Comparison of ENCODE assay signal across 16 mouse cellular contexts in genomic region chr17:56016793-56017785, GRCm38 (mm10). TPM values are rescaled to one million over a fixed set of nuclear protein-coding genes. Genes with fewer than 3 reads are reported as not detected.
A peak's percentile ranks its signal among the peaks of the same experiment; 100 is the strongest.
DNase-seq lines count a peak whose midpoint lies in the region; ATAC-seq and TF ChIP-seq lines count a peak whose summit lies in the region.
"Had no signal": no experiment of that assay in that cellular context is flagged by ENCODE, and none has a peak within 500 bp of the region (broad histone marks: within the 10 kb centered on the region; RNA-seq: fewer than 3 reads in every experiment).

No protein-coding gene starts in this region.

- H3K9ac ChIP-seq in forebrain, embryonic 15.5 days (replicated peaks) = no peak overlapping the region
- no peak overlapping the region for H3K9ac ChIP-seq in forebrain, embryonic 11.5 days (ENCODE audit: low read length)
- H3K9ac ChIP-seq in midbrain, embryonic 12.5 days (replicated peaks) = no peak overlapping the region
- H3K9ac ChIP-seq in midbrain, embryonic 14.5 days (replicated peaks; ENCODE audit: low read length) = no peak overlapping the region
- H3K9ac ChIP-seq: embryonic facial prominence, embryonic 12.5 days; liver, embryonic 13.5 days had no signal

- no peak overlapping the region for H3ac ChIP-seq in myocyte (ENCODE audit: control insufficient read depth, insufficient read length)

- H3K79me2 ChIP-seq in myocyte (ENCODE audit: control insufficient read depth, insufficient read depth) = peaks cover 18% of the 10 kb centered on the region

- peaks cover 5% of the 10 kb centered on the region; the same call in 1 of the 2 replicates for H3K4me1 ChIP-seq in forebrain, embryonic 15.5 days
- no peaks in the 10 kb centered on the region for H3K4me1 ChIP-seq in forebrain, embryonic 11.5 days (replicated peaks; ENCODE audit: control insufficient read depth, insufficient read depth, low read length)
- peaks cover 1% of the 10 kb centered on the region for H3K4me1 ChIP-seq in midbrain, embryonic 12.5 days
- H3K4me1 ChIP-seq in midbrain, embryonic 14.5 days (ENCODE audit: control insufficient read depth, insufficient read depth, low read length) = no peaks in the 10 kb centered on the region
- H3K4me1 ChIP-seq: embryonic facial prominence, embryonic 12.5 days had no signal

- no peaks in the 10 kb centered on the region for H3K9me3 ChIP-seq in forebrain, embryonic 15.5 days
- no peaks in the 10 kb centered on the region for H3K9me3 ChIP-seq in forebrain, embryonic 11.5 days (ENCODE audit: control insufficient read depth, low read length)
- no peaks in the 10 kb centered on the region for H3K9me3 ChIP-seq in midbrain, embryonic 12.5 days
- H3K9me3 ChIP-seq in midbrain, embryonic 14.5 days (ENCODE audit: control insufficient read depth, low read length) = no peaks in the 10 kb centered on the region
- H3K9me3 ChIP-seq: embryonic facial prominence, embryonic 12.5 days; liver, embryonic 13.5 days had no signal

- H3K4me2 ChIP-seq in forebrain, embryonic 15.5 days (replicated peaks) = no peak overlapping the region
- H3K4me2 ChIP-seq in forebrain, embryonic 11.5 days (ENCODE audit: low read depth, low read length, severe bottlenecking) = no peak overlapping the region
- no peak overlapping the region for H3K4me2 ChIP-seq in midbrain, embryonic 12.5 days (replicated peaks)
- H3K4me2 ChIP-seq in midbrain, embryonic 14.5 days (ENCODE audit: low read length) = no peak overlapping the region
- no peak overlapping the region for H3K4me2 ChIP-seq in myocyte (ENCODE audit: low read depth)
- H3K4me2 ChIP-seq: embryonic facial prominence, embryonic 12.5 days; liver, embryonic 13.5 days had no signal

- peaks cover 65% of the 10 kb centered on the region for H3K36me3 ChIP-seq in forebrain, embryonic 15.5 days
- H3K36me3 ChIP-seq in forebrain, embryonic 11.5 days (ENCODE audit: control insufficient read depth, insufficient read depth, low read length) = peaks cover 25% of the 10 kb centered on the region
- peaks cover 76% of the 10 kb centered on the region for H3K36me3 ChIP-seq in midbrain, embryonic 12.5 days
- peaks cover 72% of the 10 kb centered on the region for H3K36me3 ChIP-seq in midbrain, embryonic 14.5 days (ENCODE audit: control insufficient read depth, insufficient read depth, low read length)
- peaks cover 20% of the 10 kb centered on the region for H3K36me3 ChIP-seq in myocyte (ENCODE audit: control insufficient read depth, insufficient read depth)

- H3K27ac ChIP-seq in forebrain, embryonic 15.5 days (replicated peaks) = 0 out of 2 replicates have a peak overlapping the region, but pooled peaks have one; percentile 16
- no peak overlapping the region for H3K27ac ChIP-seq in forebrain, embryonic 11.5 days (ENCODE audit: low read depth, low read length)
- H3K27ac ChIP-seq in midbrain, embryonic 12.5 days (replicated peaks) = 0 out of 2 replicates have a peak overlapping the region, but pooled peaks have one; percentile 46
- H3K27ac ChIP-seq in midbrain, embryonic 14.5 days (replicated peaks; ENCODE audit: low read depth, low read length) = no peak overlapping the region
- H3K27ac ChIP-seq: embryonic facial prominence, embryonic 12.5 days; liver, embryonic 13.5 days had no signal

- no peak overlapping the region for H3K4me3 ChIP-seq in forebrain, embryonic 15.5 days
- no peak overlapping the region for H3K4me3 ChIP-seq in forebrain, embryonic 11.5 days (ENCODE audit: low read depth, low read length)
- no peak overlapping the region for H3K4me3 ChIP-seq in midbrain, embryonic 12.5 days
- H3K4me3 ChIP-seq in midbrain, embryonic 14.5 days (replicated peaks; ENCODE audit: low read depth, low read length) = no peak overlapping the region
- no peak overlapping the region for H3K4me3 ChIP-seq in myocyte
- H3K4me3 ChIP-seq: embryonic facial prominence, embryonic 12.5 days; liver, embryonic 13.5 days had no signal

- DNase-seq in forebrain, embryonic 11.5 days (ENCODE audit: low spot score) = no peak
- no peak for DNase-seq in midbrain, embryonic 14.5 days
- DNase-seq in cerebellum, postnatal 14 days = peak; percentile 57 to 60
- DNase-seq: kidney, adult 9 months; left cerebral cortex, postnatal 4 days; liver, embryonic 13.5 days; right cerebral cortex, postnatal 4 days had no signal

- no peak for ATAC-seq in forebrain, embryonic 15.5 days (replicated peaks)
- no peak for ATAC-seq in forebrain, embryonic 11.5 days (replicated peaks; ENCODE audit: low FRiP score)
- ATAC-seq in midbrain, embryonic 12.5 days (ENCODE audit: low FRiP score, low read depth) = no peak
- ATAC-seq in midbrain, embryonic 14.5 days (ENCODE audit: low FRiP score, low TSS enrichment) = no peak
- no peak for ATAC-seq in erythroblast, adult 5-6 weeks (replicated peaks; ENCODE audit: low FRiP score, poor library complexity, severe bottlenecking)
- ATAC-seq: CD4-positive, CD25-positive, alpha-beta regulatory T cell, adult 4 months; forebrain, embryonic 14.5 days; inflammation-experienced regulatory T-cells, adult 6 months had no signal

- TF ChIP-seq POLR2A in myocyte (IDR thresholded peaks at IDR 0.05; ENCODE audit: insufficient read length, low read depth) = peak; percentile 39

- 87% methylated on average over 15 of the region's 15 CpGs for WGBS in forebrain, embryonic 15.5 days
- WGBS in forebrain, embryonic 11.5 days = 83% methylated on average over 15 of the region's 15 CpGs
- 88% methylated on average over 15 of the region's 15 CpGs for WGBS in midbrain, embryonic 12.5 days
- 86% methylated on average over 15 of the region's 15 CpGs for WGBS in midbrain, embryonic 14.5 days

- no peaks in the 10 kb centered on the region for H3K27me3 ChIP-seq in forebrain, embryonic 15.5 days
- H3K27me3 ChIP-seq in forebrain, embryonic 11.5 days (ENCODE audit: control insufficient read depth, insufficient read depth, low read length) = no peaks in the 10 kb centered on the region
- no peaks in the 10 kb centered on the region for H3K27me3 ChIP-seq in midbrain, embryonic 12.5 days
- H3K27me3 ChIP-seq in midbrain, embryonic 14.5 days (ENCODE audit: control insufficient read depth, insufficient read depth, low read length) = no peaks in the 10 kb centered on the region
- no peaks in the 10 kb centered on the region for H3K27me3 ChIP-seq in myocyte (ENCODE audit: control insufficient read depth, insufficient read depth, insufficient read length)
- H3K27me3 ChIP-seq: embryonic facial prominence, embryonic 12.5 days; liver, embryonic 13.5 days had no signal

TF ChIP-seq in myocyte, 11 proteins besides CTCF, POLR2A, EP300 and RAD21 (continues in another document):
- no peak for TF ChIP-seq SRF (IDR thresholded peaks at IDR 0.05; ENCODE audit: control insufficient read depth, insufficient read length, low read depth)

RNA-seq across cellular contexts. Expression of gene Mpnd, which starts 11.6 kb away (rescaled TPM):
- polyA plus RNA-seq in forebrain, embryonic 15.5 days (2015; fragmentation: Nextera tagmentation; extraction: Ambion mirVana) = 190 and 191 TPM in 2 replicates
- 164 and 191 TPM in 2 replicates for polyA plus RNA-seq in forebrain, embryonic 11.5 days (2014; fragmentation: Nextera tagmentation; extraction: Ambion mirVana)
- 195 and 205 TPM in 2 replicates for polyA plus RNA-seq in midbrain, embryonic 12.5 days (2016; fragmentation: Nextera tagmentation; extraction: Ambion mirVana)
- 164 and 169 TPM in 2 replicates for polyA plus RNA-seq in midbrain, embryonic 14.5 days (2014; fragmentation: Nextera tagmentation; extraction: Ambion mirVana)
- 92.1 TPM for polyA plus RNA-seq in myocyte (2012; fragmentation: generic; extraction: Trizol)
- total RNA-seq in erythroblast, adult 5-6 weeks (2015; ENCODE audit: low replicate concordance) = 3.3 and 5.4 TPM in 2 replicates
- 6.1 and 7.8 TPM in 2 replicates for total RNA-seq in erythroblast, adult 5-6 weeks (2017; ENCODE audit: low replicate concordance)

RNA-seq across cellular contexts. Expression of gene Stap2, which starts 11.7 kb away (rescaled TPM):
- 4.9 and 5.5 TPM in 2 replicates for polyA plus RNA-seq in forebrain, embryonic 15.5 days (2015; fragmentation: Nextera tagmentation; extraction: Ambion mirVana)
- 5.3 and 6.4 TPM in 2 replicates for polyA plus RNA-seq in forebrain, embryonic 11.5 days (2014; fragmentation: Nextera tagmentation; extraction: Ambion mirVana)
- polyA plus RNA-seq in midbrain, embryonic 12.5 days (2016; fragmentation: Nextera tagmentation; extraction: Ambion mirVana) = 4.7 and 5.7 TPM in 2 replicates
- polyA plus RNA-seq in midbrain, embryonic 14.5 days (2014; fragmentation: Nextera tagmentation; extraction: Ambion mirVana) = 5.1 and 5.5 TPM in 2 replicates
- polyA plus RNA-seq in myocyte (2012; fragmentation: generic; extraction: Trizol) = 0.46 TPM
- total RNA-seq in erythroblast, adult 5-6 weeks (2015; ENCODE audit: low replicate concordance) = not detected in 2 replicates
- 1.3 TPM in 1 of 2 replicates, not detected in the other for total RNA-seq in erythroblast, adult 5-6 weeks (2017; ENCODE audit: low replicate concordance)

RNA-seq across cellular contexts. Expression of gene Sh3gl1, which starts 19.3 kb away (rescaled TPM):
- 120 and 122 TPM in 2 replicates for polyA plus RNA-seq in forebrain, embryonic 15.5 days (2015; fragmentation: Nextera tagmentation; extraction: Ambion mirVana)
- 129 and 133 TPM in 2 replicates for polyA plus RNA-seq in forebrain, embryonic 11.5 days (2014; fragmentation: Nextera tagmentation; extraction: Ambion mirVana)
- polyA plus RNA-seq in midbrain, embryonic 12.5 days (2016; fragmentation: Nextera tagmentation; extraction: Ambion mirVana) = 131 and 138 TPM in 2 replicates
- polyA plus RNA-seq in midbrain, embryonic 14.5 days (2014; fragmentation: Nextera tagmentation; extraction: Ambion mirVana) = 96.2 and 96.3 TPM in 2 replicates
- 66.9 TPM for polyA plus RNA-seq in myocyte (2012; fragmentation: generic; extraction: Trizol)
- total RNA-seq in erythroblast, adult 5-6 weeks (2015; ENCODE audit: low replicate concordance) = 7.5 and 10.9 TPM in 2 replicates
- 10.0 and 11.4 TPM in 2 replicates for total RNA-seq in erythroblast, adult 5-6 weeks (2017; ENCODE audit: low replicate concordance)

RNA-seq across cellular contexts. Expression of gene Chaf1a, which starts 23.1 kb away (rescaled TPM):
- 10.8 and 14.3 TPM in 2 replicates for polyA plus RNA-seq in forebrain, embryonic 15.5 days (2015; fragmentation: Nextera tagmentation; extraction: Ambion mirVana)
- polyA plus RNA-seq in forebrain, embryonic 11.5 days (2014; fragmentation: Nextera tagmentation; extraction: Ambion mirVana) = 38.0 and 38.6 TPM in 2 replicates
- 32.5 and 34.5 TPM in 2 replicates for polyA plus RNA-seq in midbrain, embryonic 12.5 days (2016; fragmentation: Nextera tagmentation; extraction: Ambion mirVana)
- polyA plus RNA-seq in midbrain, embryonic 14.5 days (2014; fragmentation: Nextera tagmentation; extraction: Ambion mirVana) = 3.3 and 4.8 TPM in 2 replicates
- polyA plus RNA-seq in myocyte (2012; fragmentation: generic; extraction: Trizol) = 8.0 TPM
- total RNA-seq in erythroblast, adult 5-6 weeks (2015; ENCODE audit: low replicate concordance) = 6.1 and 16.3 TPM in 2 replicates
- 18.5 and 25.2 TPM in 2 replicates for total RNA-seq in erythroblast, adult 5-6 weeks (2017; ENCODE audit: low replicate concordance)

RNA-seq across cellular contexts. Expression of gene Fsd1, which starts 30.8 kb away (rescaled TPM):
- 127 and 151 TPM in 2 replicates for polyA plus RNA-seq in forebrain, embryonic 15.5 days (2015; fragmentation: Nextera tagmentation; extraction: Ambion mirVana)
- 61.9 and 71.1 TPM in 2 replicates for polyA plus RNA-seq in forebrain, embryonic 11.5 days (2014; fragmentation: Nextera tagmentation; extraction: Ambion mirVana)
- polyA plus RNA-seq in midbrain, embryonic 12.5 days (2016; fragmentation: Nextera tagmentation; extraction: Ambion mirVana) = 89.8 and 98.3 TPM in 2 replicates
- polyA plus RNA-seq in midbrain, embryonic 14.5 days (2014; fragmentation: Nextera tagmentation; extraction: Ambion mirVana) = 141 and 188 TPM in 2 replicates
- polyA plus RNA-seq in myocyte (2012; fragmentation: generic; extraction: Trizol) = 0.36 TPM
- total RNA-seq in erythroblast, adult 5-6 weeks (2015; ENCODE audit: low replicate concordance) = not detected in 2 replicates
- not detected in 2 replicates for total RNA-seq in erythroblast, adult 5-6 weeks (2017; ENCODE audit: low replicate concordance)
- total RNA-seq: gastrocnemius, adult 18-20 months had no signal

Comparison
In these comparisons a context has a peak if more than half of its experiments do, and no peak if none do; other contexts are left out.
1. H3K27ac ChIP-seq: peak in forebrain, embryonic 15.5 days (single experiment) and midbrain, embryonic 12.5 days (single experiment); none in forebrain, embryonic 11.5 days (single experiment) and midbrain, embryonic 14.5 days (single experiment).
2. DNase-seq: peak in cerebellum, postnatal 14 days (2 of 2); none in forebrain, embryonic 11.5 days (single experiment) and midbrain, embryonic 14.5 days (single experiment).